Mouse (Mus musculus) stomach, postnatal 0 days (tissue): ENCODE measurements at regions not wholly inside any gene's neighbourhood (a gene's known extent, or its start where the extent isn't known, plus 50 kb on each side); places are given as distances from the start of the nearest gene placed in this dataset.

Experiments used
- CTCF ChIP-seq: IDR thresholded peaks from 2 replicates; pipeline ENCODE4 v1.5.1; 2016; ENCODE audit warnings: antibody characterized with exemption, low read depth, mild to moderate bottlenecking, moderate library complexity
- EP300 ChIP-seq: optimal IDR thresholded peaks from 2 replicates; pipeline ENCODE3; 2016; ENCODE audit warnings: antibody characterized with exemption

DNA sequence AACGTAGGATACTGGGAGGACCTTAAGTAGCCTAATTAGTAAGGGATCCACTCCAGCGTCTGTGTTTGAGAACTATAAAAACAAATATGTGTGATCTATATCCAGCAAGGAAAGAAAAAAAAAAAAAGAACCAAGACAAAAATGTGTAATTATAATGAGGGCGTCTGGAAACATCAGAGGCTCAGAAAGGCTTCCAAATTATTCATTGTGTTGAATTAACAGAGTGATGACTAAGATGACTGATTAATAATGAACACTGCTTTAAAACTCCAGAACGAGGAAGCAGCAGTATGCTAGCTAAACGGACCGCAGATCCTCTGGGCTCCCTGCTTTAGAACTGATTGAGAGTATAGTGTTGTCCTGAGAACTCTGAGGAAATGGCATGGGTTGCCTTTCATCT, 421.0 kb downstream of the Sorl1 start:
- TF ChIP-seq CTCF (no peak), EP300 (no peak)
